Comparison of ENCODE assay signal across 14 mouse cellular contexts in the genomic region with DNA sequence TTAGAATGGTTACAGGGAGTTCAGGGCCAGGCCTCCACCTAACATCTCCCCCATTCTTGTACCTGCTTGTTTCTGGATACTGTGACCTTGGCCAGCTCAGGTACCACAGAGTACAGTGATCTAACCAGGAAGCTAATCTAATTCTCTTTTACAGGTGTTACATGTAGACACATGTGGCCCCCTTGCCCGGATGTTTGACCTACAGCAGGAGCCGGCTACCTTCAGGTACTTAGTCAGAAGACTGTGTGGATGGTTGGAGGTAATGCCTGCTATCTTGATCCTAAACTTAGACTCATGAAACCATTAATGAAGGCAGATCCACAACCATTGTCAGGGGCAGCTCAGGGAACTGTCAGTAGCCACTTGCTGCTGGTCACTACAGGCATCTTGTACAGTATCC. TPM values are rescaled to one million over a fixed set of nuclear protein-coding genes. Genes with fewer than 3 reads are reported as not detected.
DNase-seq lines count a peak whose midpoint lies in the region; ATAC-seq and TF ChIP-seq lines count a peak whose summit lies in the region.
"Had no signal": no experiment of that assay in that cellular context is flagged by ENCODE, and none has a peak within 500 bp of the region (broad histone marks: within the 10 kb centered on the region; RNA-seq: fewer than 3 reads in every experiment).

No protein-coding gene starts in this region.

- peaks cover 13% of the 10 kb centered on the region for H3K36me3 ChIP-seq in forebrain, embryonic 15.5 days
- H3K36me3 ChIP-seq in forebrain, embryonic 11.5 days (ENCODE audit: control insufficient read depth, insufficient read depth, low read length): no peaks in the 10 kb centered on the region
- peaks cover 19% of the 10 kb centered on the region for H3K36me3 ChIP-seq in liver, embryonic 12.5 days
- H3K36me3 ChIP-seq in limb, embryonic 13.5 days: peaks cover 24% of the 10 kb centered on the region
- H3K36me3 ChIP-seq in neural tube, embryonic 13.5 days: peaks cover 19% of the 10 kb centered on the region

- no peak for TF ChIP-seq CTCF in lung, adult 2 months (IDR thresholded peaks at IDR 0.05; ENCODE audit: insufficient read depth, low read length)

- peaks cover 31% of the 10 kb centered on the region for H3K4me1 ChIP-seq in forebrain, embryonic 15.5 days
- H3K4me1 ChIP-seq in forebrain, embryonic 11.5 days (replicated peaks; ENCODE audit: control insufficient read depth, insufficient read depth, low read length): peaks cover 10% of the 10 kb centered on the region
- peaks cover 91% of the 10 kb centered on the region for H3K4me1 ChIP-seq in liver, embryonic 12.5 days
- H3K4me1 ChIP-seq in limb, embryonic 13.5 days: peaks cover 25% of the 10 kb centered on the region
- peaks cover 33% of the 10 kb centered on the region for H3K4me1 ChIP-seq in neural tube, embryonic 13.5 days (replicated peaks)
- H3K4me1 ChIP-seq in lung, adult 2 months (ENCODE audit: control insufficient read depth, insufficient read depth, low read length): peaks cover 9% of the 10 kb centered on the region

- no peaks in the 10 kb centered on the region for H3K9me3 ChIP-seq in forebrain, embryonic 15.5 days
- H3K9me3 ChIP-seq in forebrain, embryonic 11.5 days (ENCODE audit: control insufficient read depth, low read length): no peaks in the 10 kb centered on the region
- H3K9me3 ChIP-seq in liver, embryonic 12.5 days (replicated peaks): no peaks in the 10 kb centered on the region
- H3K9me3 ChIP-seq in limb, embryonic 13.5 days: no peaks in the 10 kb centered on the region
- H3K9me3 ChIP-seq in neural tube, embryonic 13.5 days: no peaks in the 10 kb centered on the region
- H3K9me3 ChIP-seq: heart, embryonic 12.5 days had no signal

- peak overlapping the region; percentile 48; the same call in 1 of the 2 replicates for H3K9ac ChIP-seq in forebrain, embryonic 15.5 days (replicated peaks)
- no peak overlapping the region for H3K9ac ChIP-seq in forebrain, embryonic 11.5 days (ENCODE audit: low read length)
- H3K9ac ChIP-seq in liver, embryonic 12.5 days: peak overlapping the region; percentile 66; the same call in 1 of the 2 replicates
- H3K9ac ChIP-seq in limb, embryonic 13.5 days: 0 out of 2 replicates have a peak overlapping the region, but pooled peaks have one; percentile 31
- H3K9ac ChIP-seq in neural tube, embryonic 13.5 days: no peak overlapping the region

- no peak for ATAC-seq in forebrain, embryonic 15.5 days (replicated peaks)
- ATAC-seq in forebrain, embryonic 11.5 days (replicated peaks; ENCODE audit: low FRiP score): no peak
- no peak for ATAC-seq in liver, embryonic 12.5 days
- ATAC-seq in limb, embryonic 13.5 days (ENCODE audit: low FRiP score, low read depth): no peak
- no peak for ATAC-seq in neural tube, embryonic 13.5 days (ENCODE audit: low read depth)

- H3K4me2 ChIP-seq in forebrain, embryonic 15.5 days (replicated peaks): peak overlapping the region; percentile 100; the same call in 1 of the 2 replicates
- H3K4me2 ChIP-seq in forebrain, embryonic 11.5 days (ENCODE audit: low read depth, low read length, severe bottlenecking): no peak overlapping the region
- H3K4me2 ChIP-seq in liver, embryonic 12.5 days: peak overlapping the region; percentile 97
- H3K4me2 ChIP-seq in limb, embryonic 13.5 days (replicated peaks): peak overlapping the region; percentile 98
- 0 out of 2 replicates have a peak overlapping the region, but pooled peaks have one; percentile 98 for H3K4me2 ChIP-seq in neural tube, embryonic 13.5 days

- no peak for TF ChIP-seq POLR2A in lung, adult 2 months (IDR thresholded peaks at IDR 0.05; ENCODE audit: borderline replicate concordance, extremely low read depth, low read depth, low read length)

- H3K4me3 ChIP-seq in forebrain, embryonic 15.5 days: no peak overlapping the region; the same call in 1 of the 2 replicates
- no peak overlapping the region for H3K4me3 ChIP-seq in forebrain, embryonic 11.5 days (ENCODE audit: low read depth, low read length)
- H3K4me3 ChIP-seq in liver, embryonic 12.5 days: no peak overlapping the region
- no peak overlapping the region for H3K4me3 ChIP-seq in limb, embryonic 13.5 days
- 0 out of 2 replicates have a peak overlapping the region, but pooled peaks have one; percentile 83 for H3K4me3 ChIP-seq in neural tube, embryonic 13.5 days
- H3K4me3 ChIP-seq in lung, adult 2 months (replicated peaks; ENCODE audit: extremely low read depth, low read depth, low read length): no peak overlapping the region

- H3K27ac ChIP-seq in forebrain, embryonic 15.5 days (replicated peaks): no peak overlapping the region
- H3K27ac ChIP-seq in forebrain, embryonic 11.5 days (ENCODE audit: low read depth, low read length): no peak overlapping the region
- peak overlapping the region; percentile 95 for H3K27ac ChIP-seq in liver, embryonic 12.5 days
- H3K27ac ChIP-seq in limb, embryonic 13.5 days: no peak overlapping the region
- H3K27ac ChIP-seq in neural tube, embryonic 13.5 days (replicated peaks): no peak overlapping the region
- H3K27ac ChIP-seq: layer of hippocampus, adult 2 months; macrophage had no signal

- no peaks in the 10 kb centered on the region for H3K27me3 ChIP-seq in forebrain, embryonic 15.5 days
- H3K27me3 ChIP-seq in forebrain, embryonic 11.5 days (ENCODE audit: control insufficient read depth, insufficient read depth, low read length): no peaks in the 10 kb centered on the region
- no peaks in the 10 kb centered on the region for H3K27me3 ChIP-seq in liver, embryonic 12.5 days (replicated peaks)
- H3K27me3 ChIP-seq in limb, embryonic 13.5 days: no peaks in the 10 kb centered on the region
- no peaks in the 10 kb centered on the region for H3K27me3 ChIP-seq in neural tube, embryonic 13.5 days
- H3K27me3 ChIP-seq: heart, embryonic 12.5 days had no signal

- WGBS in forebrain, embryonic 15.5 days: 94% methylated on average over 2 of the region's 2 CpGs
- 96% methylated on average over 2 of the region's 2 CpGs for WGBS in forebrain, embryonic 11.5 days
- WGBS in liver, embryonic 12.5 days (ENCODE audit: insufficient replicate concordance): 87% methylated on average over 2 of the region's 2 CpGs
- 93% methylated on average over 2 of the region's 2 CpGs for WGBS in limb, embryonic 13.5 days
- WGBS in neural tube, embryonic 13.5 days: 98% methylated on average over 2 of the region's 2 CpGs
- whole genome bisulfite sequencing in lung, adult 2 months: 95% methylated on average over 2 of the region's 2 CpGs

- no peak for DNase-seq in forebrain, embryonic 11.5 days (ENCODE audit: low spot score)
- DNase-seq in liver: no peak
- no peak for DNase-seq in cerebellum, postnatal 10 days
- DNase-seq in lung, adult 2 months: no peak
- DNase-seq: cerebellum, adult 9-11 months; right cerebral cortex, adult 18-20 months; thymus, postnatal 14 days had no signal

RNA-seq across cellular contexts. Expression of a gene that starts 1.8 kb away (rescaled TPM):
- 10.3 and 12.7 TPM in 2 replicates for polyA plus RNA-seq in forebrain, embryonic 15.5 days (2015; fragmentation: Nextera tagmentation; extraction: Ambion mirVana)
- polyA plus RNA-seq in forebrain, embryonic 11.5 days (2014; fragmentation: Nextera tagmentation; extraction: Ambion mirVana): 14.0 and 16.1 TPM in 2 replicates
- polyA plus RNA-seq in liver, embryonic 12.5 days (2016; fragmentation: Nextera tagmentation; extraction: Ambion mirVana): 16.4 and 17.9 TPM in 2 replicates
- polyA plus RNA-seq in limb, embryonic 13.5 days (2015; fragmentation: Nextera tagmentation; extraction: Ambion mirVana): 11.4 and 12.9 TPM in 2 replicates
- polyA plus RNA-seq in neural tube, embryonic 13.5 days (2015; fragmentation: Nextera tagmentation; extraction: Ambion mirVana): 7.6 and 9.0 TPM in 2 replicates
- 15.8 TPM in 2 replicates for polyA plus RNA-seq in lung, adult 2 months (2012; rRNA removed)

RNA-seq across cellular contexts. Expression of a gene that starts 1.9 kb away (rescaled TPM):
- polyA plus RNA-seq in forebrain, embryonic 15.5 days (2015; fragmentation: Nextera tagmentation; extraction: Ambion mirVana): 126 and 127 TPM in 2 replicates
- 87.5 and 116 TPM in 2 replicates for polyA plus RNA-seq in forebrain, embryonic 11.5 days (2014; fragmentation: Nextera tagmentation; extraction: Ambion mirVana)
- 124 and 125 TPM in 2 replicates for polyA plus RNA-seq in liver, embryonic 12.5 days (2016; fragmentation: Nextera tagmentation; extraction: Ambion mirVana)
- polyA plus RNA-seq in limb, embryonic 13.5 days (2015; fragmentation: Nextera tagmentation; extraction: Ambion mirVana): 94.5 and 97.5 TPM in 2 replicates
- 130 and 139 TPM in 2 replicates for polyA plus RNA-seq in neural tube, embryonic 13.5 days (2015; fragmentation: Nextera tagmentation; extraction: Ambion mirVana)
- polyA plus RNA-seq in lung, adult 2 months (2012; rRNA removed): 77.3 and 91.5 TPM in 2 replicates

RNA-seq across cellular contexts. Expression of a gene that starts 18.1 kb away (rescaled TPM):
- polyA plus RNA-seq in forebrain, embryonic 15.5 days (2015; fragmentation: Nextera tagmentation; extraction: Ambion mirVana): 0.75 and 1.4 TPM in 2 replicates
- polyA plus RNA-seq in forebrain, embryonic 11.5 days (2014; fragmentation: Nextera tagmentation; extraction: Ambion mirVana): 3.3 TPM in 2 replicates
- polyA plus RNA-seq in liver, embryonic 12.5 days (2016; fragmentation: Nextera tagmentation; extraction: Ambion mirVana): 0.99 and 1.1 TPM in 2 replicates
- 2.6 TPM in 2 replicates for polyA plus RNA-seq in limb, embryonic 13.5 days (2015; fragmentation: Nextera tagmentation; extraction: Ambion mirVana)
- polyA plus RNA-seq in neural tube, embryonic 13.5 days (2015; fragmentation: Nextera tagmentation; extraction: Ambion mirVana): 1.3 and 1.5 TPM in 2 replicates
- 4.4 and 5.6 TPM in 2 replicates for polyA plus RNA-seq in lung, adult 2 months (2012; rRNA removed)
- polyA plus RNA-seq: macrophage had no signal

RNA-seq across cellular contexts. Expression of a gene that starts 19.9 kb away (rescaled TPM):
- polyA plus RNA-seq in forebrain, embryonic 15.5 days (2015; fragmentation: Nextera tagmentation; extraction: Ambion mirVana): 24.6 and 26.9 TPM in 2 replicates
- polyA plus RNA-seq in forebrain, embryonic 11.5 days (2014; fragmentation: Nextera tagmentation; extraction: Ambion mirVana): 47.4 and 49.3 TPM in 2 replicates
- polyA plus RNA-seq in liver, embryonic 12.5 days (2016; fragmentation: Nextera tagmentation; extraction: Ambion mirVana): 27.3 and 28.3 TPM in 2 replicates
- 32.7 and 34.0 TPM in 2 replicates for polyA plus RNA-seq in limb, embryonic 13.5 days (2015; fragmentation: Nextera tagmentation; extraction: Ambion mirVana)
- polyA plus RNA-seq in neural tube, embryonic 13.5 days (2015; fragmentation: Nextera tagmentation; extraction: Ambion mirVana): 29.8 and 31.7 TPM in 2 replicates
- 87.1 and 92.9 TPM in 2 replicates for polyA plus RNA-seq in lung, adult 2 months (2012; rRNA removed)

RNA-seq across cellular contexts. Expression of a gene that starts 23.1 kb away (rescaled TPM):
- 42.3 and 44.0 TPM in 2 replicates for polyA plus RNA-seq in forebrain, embryonic 15.5 days (2015; fragmentation: Nextera tagmentation; extraction: Ambion mirVana)
- 56.7 and 65.2 TPM in 2 replicates for polyA plus RNA-seq in forebrain, embryonic 11.5 days (2014; fragmentation: Nextera tagmentation; extraction: Ambion mirVana)
- 55.0 and 65.0 TPM in 2 replicates for polyA plus RNA-seq in liver, embryonic 12.5 days (2016; fragmentation: Nextera tagmentation; extraction: Ambion mirVana)
- polyA plus RNA-seq in limb, embryonic 13.5 days (2015; fragmentation: Nextera tagmentation; extraction: Ambion mirVana): 112 and 118 TPM in 2 replicates
- 52.4 and 57.5 TPM in 2 replicates for polyA plus RNA-seq in neural tube, embryonic 13.5 days (2015; fragmentation: Nextera tagmentation; extraction: Ambion mirVana)
- polyA plus RNA-seq in lung, adult 2 months (2012; rRNA removed): 128 and 195 TPM in 2 replicates

Comparison
In these comparisons a context has a peak if more than half of its experiments do, and no peak if none do; other contexts are left out.
1. H3K9ac ChIP-seq: peak in forebrain, embryonic 15.5 days (single experiment), liver, embryonic 12.5 days (single experiment) and limb, embryonic 13.5 days (single experiment); none in forebrain, embryonic 11.5 days (single experiment) and neural tube, embryonic 13.5 days (single experiment).